Mouse (Mus musculus) heart, postnatal 0 days (tissue): ENCODE measurements around the gene Slc25a11.

ENCODE experiments used
- CTCF ChIP-seq: IDR thresholded peaks from 2 replicates; pipeline ENCODE4 v1.5.1; 2016; ENCODE audit warnings: antibody characterized with exemption, control low read depth, low read depth
- EP300 ChIP-seq: IDR thresholded peaks from 2 replicates; pipeline ENCODE4 v1.6.1; 2016; ENCODE audit warnings: antibody characterized with exemption, low read depth

GRCm38 (mm10) chr11:70667271-70668150 lies 20.2 kb upstream of the Slc25a11 start:
- no peak for TF ChIP-seq CTCF
- no peak for TF ChIP-seq EP300
